Mouse (Mus musculus): ENCODE measurements around the gene Fgfr2. TPM values are rescaled to one million over a fixed set of nuclear protein-coding genes. Genes with fewer than 3 reads are reported as not detected.

Gene Fgfr2
- polyA plus RNA-seq, 1 experiment from 2014 or later = 110 TPM

GRCm38 (mm10) chr7:131329416-131329815 lies 1793.7 kb downstream of the Fgfr2 start, which contains the start of gene Fam24b:
Fam24b (minus strand) TSS chr7:131329516.
- ATAC-seq = no peak
- H3K27me3 ChIP-seq (replicated peaks; ENCODE audit: insufficient read depth, low read length) = no peaks in the 10 kb centered on the region
- no peak for DNase-seq (ENCODE audit: low spot score)
- TF ChIP-seq CTCF (IDR thresholded peaks at IDR 0.05) (no peak), EP300 (IDR thresholded peaks at IDR 0.05) (no peak)
- H3K4me1 ChIP-seq (ENCODE audit: insufficient read depth, low read depth, low read length) = no peaks in the 10 kb centered on the region
- no peaks in the 10 kb centered on the region for H3K36me3 ChIP-seq (ENCODE audit: insufficient read depth, low read length)
- no peaks in the 10 kb centered on the region for H3K9me3 ChIP-seq (ENCODE audit: low read length)
- no peak within 1 kb of the TSS for H3K4me3 ChIP-seq (ENCODE audit: low read depth, low read length)
- H3K27ac ChIP-seq (ENCODE audit: low read length) = no peak within 1 kb of the TSS
- H3K4me2 ChIP-seq (replicated peaks; ENCODE audit: low read depth, low read length) = no peak within 1 kb of the TSS
- 93% methylated on average over 5 of the region's 5 CpGs for WGBS
- H3K9ac ChIP-seq (replicated peaks; ENCODE audit: low read depth) = no peak within 1 kb of the TSS

- Histone ChIP-seq H3K4me1 (ENCODE audit: insufficient read depth, low read depth, low read length) (no peaks in the 10 kb centered on the region), H3K4me3 (ENCODE audit: low read depth, low read length) (no peak overlapping the region), H3K4me2 (replicated peaks; ENCODE audit: low read depth, low read length) (no peak overlapping the region), H3K27me3 (replicated peaks; ENCODE audit: insufficient read depth, low read length) (no peaks in the 10 kb centered on the region), H3K9me3 (ENCODE audit: low read length) (no peaks in the 10 kb centered on the region), H3K9ac (replicated peaks; ENCODE audit: low read depth) (no peak overlapping the region), H3K36me3 (ENCODE audit: insufficient read depth, low read length) (no peaks in the 10 kb centered on the region), H3K27ac (ENCODE audit: low read length) (no peak overlapping the region)
- no peak for DNase-seq (ENCODE audit: low spot score)
- 83% methylated on average over 5 of the region's 5 CpGs for WGBS
- no peak for TF ChIP-seq EP300 (IDR thresholded peaks at IDR 0.05)
- TF ChIP-seq CTCF (IDR thresholded peaks at IDR 0.05) = peak; percentile 15
- ATAC-seq = no peak
Measured at GRCm38 (mm10) chr7:131327054-131327453, 1796.1 kb downstream of the Fgfr2 start.

- DNase-seq (ENCODE audit: low spot score) = no peak
- 66% methylated on average over 2 of the region's 2 CpGs for WGBS
- no peak for TF ChIP-seq EP300 (IDR thresholded peaks at IDR 0.05)
- Histone ChIP-seq H3K27me3 (replicated peaks; ENCODE audit: insufficient read depth, low read length) (no peaks in the 10 kb centered on the region), H3K4me3 (ENCODE audit: low read depth, low read length) (no peak within 1 kb of the TSS), H3K4me2 (replicated peaks; ENCODE audit: low read depth, low read length) (no peak within 1 kb of the TSS), H3K9me3 (ENCODE audit: low read length) (no peaks in the 10 kb centered on the region), H3K9ac (replicated peaks; ENCODE audit: low read depth) (no peak within 1 kb of the TSS), H3K36me3 (ENCODE audit: insufficient read depth, low read length) (no peaks in the 10 kb centered on the region), H3K4me1 (ENCODE audit: insufficient read depth, low read depth, low read length) (no peaks in the 10 kb centered on the region), H3K27ac (ENCODE audit: low read length) (no peak within 1 kb of the TSS)
- ATAC-seq = no peak
Measured at GRCm38 (mm10) chr7:131322192-131322591, 1801.0 kb downstream of the Fgfr2 start, which contains the start of gene Cuzd1. Cuzd1 (minus strand) TSS chr7:131322292.

- Histone ChIP-seq H3K4me2 (replicated peaks; ENCODE audit: low read depth, low read length) (no peak overlapping the region), H3K36me3 (ENCODE audit: insufficient read depth, low read length) (no peaks in the 10 kb centered on the region), H3K9me3 (ENCODE audit: low read length) (no peaks in the 10 kb centered on the region), H3K9ac (replicated peaks; ENCODE audit: low read depth) (no peak overlapping the region), H3K4me1 (ENCODE audit: insufficient read depth, low read depth, low read length) (no peaks in the 10 kb centered on the region), H3K27me3 (replicated peaks; ENCODE audit: insufficient read depth, low read length) (no peaks in the 10 kb centered on the region), H3K4me3 (ENCODE audit: low read depth, low read length) (no peak overlapping the region), H3K27ac (ENCODE audit: low read length) (no peak overlapping the region)
- DNase-seq (ENCODE audit: low spot score) = no peak
- whole genome bisulfite sequencing = 79% methylated on average over 5 of the region's 7 CpGs
- TF ChIP-seq CTCF (IDR thresholded peaks at IDR 0.05) = no peak
- TF ChIP-seq EP300 (IDR thresholded peaks at IDR 0.05) = no peak
- no peak for ATAC-seq
Measured at GRCm38 (mm10) chr7:131318340-131318739, 1804.8 kb downstream of the Fgfr2 start.

- 54% methylated on average over 12 of the region's 12 CpGs for WGBS
- ATAC-seq = no peak
Measured at GRCm38 (mm10) chr7:131317587-131317986, 1805.6 kb downstream of the Fgfr2 start.

GRCm38 (mm10) chr7:131314493-131314892 lies 1808.7 kb downstream of the Fgfr2 start:
- H3K9me3 ChIP-seq (ENCODE audit: low read length) = no peaks in the 10 kb centered on the region
- DNase-seq (ENCODE audit: low spot score) (no peak), ATAC-seq (no peak)
- no peak overlapping the region for H3K9ac ChIP-seq (replicated peaks; ENCODE audit: low read depth)
- H3K4me3 ChIP-seq (ENCODE audit: low read depth, low read length) = no peak overlapping the region
- no peak overlapping the region for H3K27ac ChIP-seq (ENCODE audit: low read length)
- no peaks in the 10 kb centered on the region for H3K27me3 ChIP-seq (replicated peaks; ENCODE audit: insufficient read depth, low read length)
- TF ChIP-seq CTCF (IDR thresholded peaks at IDR 0.05) (no peak), EP300 (IDR thresholded peaks at IDR 0.05) (no peak)
- WGBS = 73% methylated on average over 7 of the region's 7 CpGs
- H3K36me3 ChIP-seq (ENCODE audit: insufficient read depth, low read length) = no peaks in the 10 kb centered on the region
- H3K4me2 ChIP-seq (replicated peaks; ENCODE audit: low read depth, low read length) = no peak overlapping the region
- H3K4me1 ChIP-seq (ENCODE audit: insufficient read depth, low read depth, low read length) = no peaks in the 10 kb centered on the region

More at GRCm38 (mm10) chr7:131317587-131317986, 1805.6 kb downstream of the Fgfr2 start:
- no peak overlapping the region for H3K4me3 ChIP-seq (ENCODE audit: low read depth, low read length)
- H3K27me3 ChIP-seq (replicated peaks; ENCODE audit: insufficient read depth, low read length) = no peaks in the 10 kb centered on the region
- no peaks in the 10 kb centered on the region for H3K4me1 ChIP-seq (ENCODE audit: insufficient read depth, low read depth, low read length)
- H3K9me3 ChIP-seq (ENCODE audit: low read length) = no peaks in the 10 kb centered on the region
- H3K4me2 ChIP-seq (replicated peaks; ENCODE audit: low read depth, low read length) = no peak overlapping the region
- H3K27ac ChIP-seq (ENCODE audit: low read length) = no peak overlapping the region
- TF ChIP-seq CTCF (IDR thresholded peaks at IDR 0.05) (no peak), EP300 (IDR thresholded peaks at IDR 0.05) (no peak)
- H3K9ac ChIP-seq (replicated peaks; ENCODE audit: low read depth) = no peak overlapping the region
- no peak for DNase-seq (ENCODE audit: low spot score)
- H3K36me3 ChIP-seq (ENCODE audit: insufficient read depth, low read length) = no peaks in the 10 kb centered on the region

- no peaks in the 10 kb centered on the region for H3K9me3 ChIP-seq (ENCODE audit: low read length)
- TF ChIP-seq CTCF (IDR thresholded peaks at IDR 0.05) (no peak), EP300 (IDR thresholded peaks at IDR 0.05) (peak; percentile 99)
- H3K36me3 ChIP-seq (ENCODE audit: insufficient read depth, low read length) = no peaks in the 10 kb centered on the region
- H3K9ac ChIP-seq (replicated peaks; ENCODE audit: low read depth) = no peak overlapping the region
- H3K27me3 ChIP-seq (replicated peaks; ENCODE audit: insufficient read depth, low read length) = no peaks in the 10 kb centered on the region
- ATAC-seq = peak; percentile 53; the same call in 1 of the 2 replicates
- no peak overlapping the region for H3K27ac ChIP-seq (ENCODE audit: low read length)
- H3K4me3 ChIP-seq (ENCODE audit: low read depth, low read length) = no peak overlapping the region
- H3K4me1 ChIP-seq (ENCODE audit: insufficient read depth, low read depth, low read length) = no peaks in the 10 kb centered on the region
- 54% methylated on average over 5 of the region's 5 CpGs for WGBS
- no peak overlapping the region for H3K4me2 ChIP-seq (replicated peaks; ENCODE audit: low read depth, low read length)
- peak; percentile 57 for DNase-seq (ENCODE audit: low spot score)
Measured at GRCm38 (mm10) chr7:131306733-131307132, 1816.4 kb downstream of the Fgfr2 start.
